Mouse (Mus musculus) inflammation-experienced regulatory T-cells (primary cell): Measurements from ENCODE around the gene Cspg5. TPM values are rescaled to one million over a fixed set of nuclear protein-coding genes. Genes with fewer than 3 reads are reported as not detected.

Experiments
- polyA plus RNA-seq, 2 experiments: library from polyadenylated mRNA; unstranded; fragments of 100-300 nt; shearing (Covaris generic); gene quantifications; one replicate each; pipeline ENCODE4 v1.2.1; 2017

Cspg5 gene
- polyA plus RNA-seq, result under 1 TPM; 0.22 to 0.32 TPM

DNA sequence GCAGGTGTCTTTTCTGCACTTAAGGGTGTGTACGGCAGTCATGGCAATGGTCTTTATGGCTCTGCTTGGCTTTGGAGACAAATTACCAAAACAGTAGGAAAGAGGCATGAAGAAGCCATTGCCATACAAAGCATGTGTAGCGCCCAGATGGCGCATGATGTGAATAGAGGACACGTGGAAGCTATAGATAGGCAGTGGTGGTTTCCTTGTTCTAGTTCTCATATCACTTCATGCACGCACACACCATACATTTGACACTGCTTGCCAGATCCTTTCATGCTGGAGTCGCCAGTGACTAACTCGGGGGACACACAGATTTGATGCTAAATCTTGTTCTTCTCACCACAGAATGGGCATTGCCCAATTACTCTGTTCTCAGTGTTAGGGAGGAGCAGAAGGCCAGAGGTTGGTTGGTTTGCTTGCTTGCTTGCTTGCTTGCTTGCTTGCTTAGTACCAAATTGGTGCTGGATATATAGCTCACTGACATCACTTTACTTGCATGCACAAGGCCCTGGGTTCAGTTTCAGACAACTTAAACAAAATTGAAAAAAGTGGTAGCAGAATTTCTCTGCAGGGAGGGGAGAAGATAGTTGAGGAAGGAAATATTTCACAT lies at the start of gene Cspg5:
Gene Cspg5 (plus strand): TSS at position 563 of the 613 bp plus-strand sequence.

DNA sequence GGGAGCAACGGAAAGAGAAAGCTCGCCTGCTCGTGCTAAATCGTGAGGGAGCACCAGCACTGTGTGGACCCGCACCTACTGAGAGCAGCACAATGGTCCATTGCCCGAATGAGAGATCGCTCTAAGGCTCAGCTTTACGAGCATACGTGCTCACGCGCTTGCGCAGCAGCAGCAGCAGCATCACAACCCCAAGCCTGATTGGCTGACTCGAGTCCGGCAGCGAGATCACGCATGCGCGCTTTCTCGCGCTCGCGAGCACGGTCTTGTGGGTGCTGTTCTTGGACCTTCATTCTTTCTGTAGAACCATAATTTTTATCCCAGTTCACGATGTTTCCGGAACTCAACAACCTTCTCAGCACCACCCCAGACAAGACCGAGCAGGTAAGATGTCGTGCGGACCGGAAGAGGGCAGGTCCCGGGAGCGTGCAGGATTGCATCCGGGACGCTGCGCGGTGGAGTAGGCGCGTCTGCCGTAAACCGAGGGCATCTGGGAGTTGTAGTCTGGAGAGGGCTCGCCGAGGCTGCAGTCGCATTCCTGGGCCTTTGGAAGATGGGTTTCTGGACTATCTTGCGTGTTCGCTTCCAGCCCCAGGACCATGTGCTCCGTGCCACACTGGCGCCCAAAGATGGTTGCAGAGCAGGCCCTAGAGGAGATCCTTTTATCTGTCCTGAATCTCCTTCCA lies 61.5 kb downstream of the Cspg5 start, which contains the start of gene Elp6:
Gene Elp6 (plus strand): TSS at position 205 of the 683 bp plus-strand sequence.

Other genes starting within 250 kb of the Cspg5 start
- 10 to 100 TPM; 46.7 to 53.8 TPM for gene Smarcc1, start 126.1 kb upstream of the Cspg5 start, polyA plus RNA-seq
- gene Dhx30, start 126.0 kb upstream of the Cspg5 start, polyA plus RNA-seq, result 100 to 1,000 TPM; 120 to 150 TPM
- 10 to 100 TPM; 11.2 to 13.0 TPM for gene Elp6, start 61.4 kb downstream of the Cspg5 start, polyA plus RNA-seq
- gene Scap, start 89.5 kb downstream of the Cspg5 start, polyA plus RNA-seq, result 10 to 100 TPM; 65.4 to 73.5 TPM
- gene Ptpn23, start 164.4 kb downstream of the Cspg5 start, polyA plus RNA-seq, result 1 to 10 TPM; 4.2 to 5.3 TPM
- 1 to 10 TPM in 1 of 2 experiments, not detected in 1; 1.0 TPM for gene Ngp, start 176.0 kb downstream of the Cspg5 start, polyA plus RNA-seq
- 10 to 100 TPM in 1 of 2 experiments, 1 to 10 TPM in 1; 9.0 to 17.8 TPM for gene Klhl18, start 232.9 kb downstream of the Cspg5 start, polyA plus RNA-seq
- under 1 TPM; 0.66 to 0.86 TPM for gene Kif9, start 233.2 kb downstream of the Cspg5 start, polyA plus RNA-seq